Mouse (Mus musculus) liver, embryonic 12.5 days (tissue): ENCODE data around the gene Emcn. TPM values are rescaled to one million over a fixed set of nuclear protein-coding genes. Genes with fewer than 3 reads are reported as not detected.

Experiments
- ATAC-seq: fragments of 200-750 bp; cut with Nextera tagmentation; 2 replicates; pipeline ENCODE4 v1.8.0; 2017; ENCODE audit warnings: moderate number of reproducible peaks, mild to moderate bottlenecking, moderate library complexity
- H3K27ac ChIP-seq: fragments of 300-500 bp; sonication (generic); 2 replicates; pipeline ENCODE4 v1.5.1; 2016; ENCODE audit warnings: mild to moderate bottlenecking
- H3K27me3 ChIP-seq: fragments of 300-500 bp; sonication (generic); replicated peaks from 2 replicates; pipeline ENCODE4 v1.6.1; 2016; ENCODE audit warnings: mild to moderate bottlenecking, moderate library complexity
- H3K36me3 ChIP-seq: fragments of 300-500 bp; sonication (generic); 2 replicates; pipeline ENCODE4 v1.6.1; 2016; ENCODE audit warnings: mild to moderate bottlenecking, moderate library complexity
- H3K4me1 ChIP-seq: fragments of 300-500 bp; sonication (generic); 2 replicates; pipeline ENCODE4 v1.6.1; 2016
- H3K4me2 ChIP-seq: fragments of 300-500 bp; sonication (generic); 2 replicates; pipeline ENCODE4 v1.6.1; 2016; ENCODE audit warnings: mild to moderate bottlenecking, moderate library complexity
- H3K4me3 ChIP-seq: fragments of 300-500 bp; sonication (generic); 2 replicates; pipeline ENCODE4 v1.5.1; 2016; ENCODE audit warnings: mild to moderate bottlenecking, moderate library complexity
- H3K9ac ChIP-seq: fragments of 300-500 bp; sonication (generic); 2 replicates; pipeline ENCODE4 v1.6.1; 2016; ENCODE audit warnings: mild to moderate bottlenecking, moderate library complexity
- H3K9me3 ChIP-seq: fragments of 300-500 bp; sonication (generic); replicated peaks from 2 replicates; pipeline ENCODE4 v1.6.1; 2016; ENCODE audit warnings: mild to moderate bottlenecking, moderate library complexity
- WGBS: fragments of 180-500 bp; shearing (Covaris S2); methylation state at CpG from one replicate; pipeline ENCODE4 v1.1.7; 2016; ENCODE audit not compliant: insufficient replicate concordance; 5-methylcytosine and 5-hydroxymethylcytosine counted together
- polyA plus RNA-seq: library from polyadenylated mRNA; unstranded; fragments of >200 nt; fragmentation: Nextera tagmentation; extraction: Ambion mirVana; gene quantifications from 2 replicates; pipeline ENCODE4 v1.2.1, GENCODE M21; 2016

Gene Emcn
- polyA plus RNA-seq, 1 experiment from 2014 or later, result 3.4 TPM

DNA sequence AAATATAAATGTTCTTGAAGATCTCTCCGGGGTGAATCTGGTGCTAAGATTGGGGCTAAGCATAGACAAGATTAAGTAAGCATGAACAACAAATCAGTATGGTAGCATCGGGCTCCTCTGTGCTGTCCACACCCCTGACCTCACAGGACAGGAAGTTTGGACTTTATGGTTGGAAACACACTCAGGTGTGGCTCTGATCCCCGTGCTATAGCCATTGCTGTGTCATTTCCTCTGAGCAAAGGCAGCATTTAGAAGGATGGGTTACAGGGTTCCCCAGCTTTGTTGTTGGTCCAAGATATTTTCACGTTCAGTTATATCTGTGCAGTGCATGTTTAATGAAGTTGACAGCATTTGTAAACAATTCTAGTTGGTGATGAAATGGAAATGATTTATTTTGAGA lies 9.9 kb upstream of the Emcn start:
- H3K4me2 ChIP-seq, result no peak overlapping the region
- no peaks in the 10 kb centered on the region for H3K36me3 ChIP-seq
- no peak overlapping the region for H3K4me3 ChIP-seq
- 54% methylated on average over 4 of the region's 4 CpGs for WGBS
- H3K27me3 ChIP-seq, result no peaks in the 10 kb centered on the region
- H3K4me1 ChIP-seq, result no peaks in the 10 kb centered on the region
- no peak for ATAC-seq
- H3K9me3 ChIP-seq, result no peaks in the 10 kb centered on the region
- H3K9ac ChIP-seq, result no peak overlapping the region
- H3K27ac ChIP-seq, result no peak overlapping the region

DNA sequence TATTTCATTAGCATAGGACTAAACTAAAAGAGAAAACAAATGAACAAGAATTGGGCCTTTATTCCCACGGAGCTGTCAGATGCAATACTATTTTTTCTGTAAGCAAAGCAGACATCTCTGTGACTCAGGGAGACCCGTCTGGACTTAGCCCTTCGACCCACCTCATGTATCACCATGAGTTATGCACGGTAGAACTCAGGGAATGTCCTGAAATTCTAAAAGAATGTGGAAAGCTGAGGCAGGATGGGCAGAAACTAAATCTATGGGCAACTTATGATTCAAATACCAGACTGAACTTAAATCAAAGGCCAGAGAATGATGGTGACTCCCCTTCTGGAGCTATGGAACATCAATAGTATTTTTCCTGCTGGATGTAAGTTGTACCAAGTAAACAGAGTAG lies 8.3 kb upstream of the Emcn start:
- Histone ChIP-seq H3K36me3 (no peaks in the 10 kb centered on the region), H3K4me3 (no peak overlapping the region), H3K9me3 (no peaks in the 10 kb centered on the region), H3K4me1 (no peaks in the 10 kb centered on the region), H3K9ac (no peak overlapping the region), H3K27me3 (no peaks in the 10 kb centered on the region), H3K27ac (no peak overlapping the region), H3K4me2 (no peak overlapping the region)
- WGBS, result 54% methylated on average over 4 of the region's 4 CpGs
- ATAC-seq, result no peak

DNA sequence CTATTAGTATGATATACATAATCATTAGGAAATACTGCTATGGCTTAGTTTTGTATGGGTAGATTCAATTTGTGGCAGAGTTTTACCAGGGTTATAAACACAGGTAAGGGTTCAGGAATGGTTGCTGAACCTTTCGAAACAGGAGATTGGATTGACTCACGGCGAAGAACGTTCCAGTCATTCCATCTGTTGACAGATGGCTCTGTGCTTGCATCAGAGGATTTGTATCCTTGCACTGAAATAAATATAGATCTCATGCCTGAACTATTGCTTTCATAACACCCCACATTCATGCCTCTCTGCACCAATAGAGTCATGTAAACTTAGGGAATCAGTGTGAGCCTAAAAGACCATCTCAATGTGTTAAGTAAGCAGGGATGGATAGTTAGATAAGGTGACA lies 4.9 kb upstream of the Emcn start:
- Histone ChIP-seq H3K4me2 (no peak overlapping the region), H3K4me3 (no peak overlapping the region), H3K4me1 (no peaks in the 10 kb centered on the region), H3K27ac (no peak overlapping the region), H3K9ac (no peak overlapping the region), H3K36me3 (no peaks in the 10 kb centered on the region), H3K27me3 (no peaks in the 10 kb centered on the region), H3K9me3 (no peaks in the 10 kb centered on the region)
- WGBS, result 83% methylated on average over 4 of the region's 4 CpGs
- no peak for ATAC-seq

DNA sequence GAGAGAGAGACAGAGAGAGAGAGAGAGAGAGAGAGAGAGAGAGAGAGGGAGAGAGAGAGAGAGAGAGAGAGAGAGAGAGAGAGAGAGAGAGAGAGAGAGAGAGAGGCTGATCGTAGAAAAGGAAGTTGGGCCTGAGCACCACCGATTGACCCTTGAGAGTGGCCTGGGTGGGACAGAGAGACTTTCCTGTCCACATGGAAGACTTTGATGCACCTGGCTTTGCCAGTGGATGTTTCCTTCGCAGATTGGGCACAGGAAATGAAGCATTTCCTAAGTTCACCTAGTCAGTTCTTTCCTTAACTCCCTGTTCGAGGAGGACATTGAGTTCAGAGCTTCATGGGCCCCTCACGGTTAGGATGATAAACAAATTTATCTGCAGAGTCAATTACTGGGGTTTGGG lies 2.6 kb downstream of the Emcn start:
- no peak overlapping the region for H3K4me3 ChIP-seq
- H3K27me3 ChIP-seq, result no peaks in the 10 kb centered on the region
- H3K4me1 ChIP-seq, result no peaks in the 10 kb centered on the region
- no peak overlapping the region for H3K9ac ChIP-seq
- no peak overlapping the region for H3K27ac ChIP-seq
- H3K36me3 ChIP-seq, result no peaks in the 10 kb centered on the region
- 37% methylated on average over 5 of the region's 5 CpGs for WGBS
- H3K4me2 ChIP-seq, result no peak overlapping the region
- ATAC-seq, result no peak
- no peaks in the 10 kb centered on the region for H3K9me3 ChIP-seq

DNA sequence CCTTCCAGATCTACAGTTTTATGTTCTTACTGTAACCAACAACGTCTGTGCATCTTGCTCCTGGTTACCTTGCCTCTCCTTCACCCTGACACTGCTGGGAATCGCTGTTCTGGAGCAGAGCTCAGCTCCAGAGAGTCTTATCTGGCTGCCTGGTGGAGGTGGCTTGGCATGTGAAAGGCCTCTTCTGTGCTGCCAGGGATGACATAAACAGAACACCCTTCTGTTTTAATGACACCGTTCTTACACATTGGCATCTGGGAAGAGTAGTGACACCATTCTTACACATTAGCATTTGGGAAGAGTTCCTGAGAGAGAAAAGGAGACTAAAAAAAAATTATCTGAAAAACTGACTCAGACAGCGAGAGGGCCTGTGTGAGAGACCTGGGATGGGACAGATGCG lies 11.0 kb downstream of the Emcn start:
- no peaks in the 10 kb centered on the region for H3K4me1 ChIP-seq
- H3K4me2 ChIP-seq, result no peak overlapping the region
- no peak overlapping the region for H3K4me3 ChIP-seq
- no peaks in the 10 kb centered on the region for H3K9me3 ChIP-seq
- 58% methylated on average over 5 of the region's 5 CpGs for whole genome bisulfite sequencing
- H3K27me3 ChIP-seq, result no peaks in the 10 kb centered on the region
- no peak overlapping the region for H3K9ac ChIP-seq
- no peak overlapping the region for H3K27ac ChIP-seq
- H3K36me3 ChIP-seq, result no peaks in the 10 kb centered on the region
- ATAC-seq, result no peak

DNA sequence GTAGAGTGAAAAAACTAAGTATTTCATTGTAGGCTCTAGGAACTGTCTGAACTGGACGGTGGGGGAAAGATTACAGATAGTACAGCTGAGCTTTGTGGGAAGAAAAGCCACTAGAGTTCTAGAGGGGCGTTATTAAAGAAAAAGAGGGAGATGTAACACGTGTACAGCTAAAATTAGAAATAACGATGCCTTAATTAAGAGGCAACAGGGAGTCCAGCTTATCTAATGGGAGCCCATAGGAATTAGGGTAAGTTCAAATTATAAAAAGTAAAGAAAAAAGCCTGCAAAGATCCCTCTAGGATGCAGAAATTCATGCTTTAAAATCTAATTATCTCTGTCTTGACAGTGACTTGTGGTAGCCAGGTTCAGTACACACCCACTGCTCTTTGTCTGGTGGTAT lies 15.8 kb downstream of the Emcn start:
- WGBS, result 57% methylated on average over 4 of the region's 4 CpGs
- Histone ChIP-seq H3K27me3 (no peaks in the 10 kb centered on the region), H3K27ac (no peak overlapping the region), H3K9me3 (no peaks in the 10 kb centered on the region), H3K36me3 (no peaks in the 10 kb centered on the region), H3K4me1 (no peaks in the 10 kb centered on the region), H3K4me3 (no peak overlapping the region), H3K4me2 (no peak overlapping the region), H3K9ac (no peak overlapping the region)
- no peak for ATAC-seq

DNA sequence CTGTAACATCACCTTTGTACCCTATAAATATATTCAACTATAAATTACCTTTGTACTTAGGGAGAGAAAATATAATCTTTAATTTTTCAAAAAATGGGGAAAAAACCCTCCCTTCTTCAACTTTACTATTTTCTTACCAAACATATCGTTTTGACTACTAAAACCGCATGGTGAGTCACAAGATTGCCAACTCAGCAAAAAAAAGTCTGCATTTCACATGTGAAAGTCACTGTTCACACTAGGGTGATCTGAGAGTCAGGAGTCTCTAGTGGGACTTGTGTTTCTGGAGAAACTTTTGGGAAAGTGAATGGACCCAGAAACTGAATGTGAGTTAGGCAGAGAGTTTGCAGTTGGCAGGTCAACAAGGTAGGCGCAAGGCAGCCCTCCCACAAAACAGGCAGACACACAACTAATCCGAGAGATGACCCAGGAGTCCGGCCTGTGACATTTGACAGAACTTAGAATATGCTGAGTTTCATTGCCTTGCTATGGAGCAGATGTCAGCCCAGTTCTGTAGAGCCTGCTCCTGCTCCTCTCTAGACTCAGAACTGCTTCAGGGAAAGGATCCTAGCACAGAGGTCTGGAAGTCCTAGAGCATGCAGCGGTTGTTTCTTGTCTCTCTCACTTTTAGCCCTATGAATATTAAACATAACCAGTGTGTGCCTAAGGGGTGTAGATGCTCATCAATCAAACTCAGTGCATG lies 26.4 kb downstream of the Emcn start:
- no peak for ATAC-seq
- H3K4me2 ChIP-seq, result no peak overlapping the region
- H3K4me3 ChIP-seq, result no peak overlapping the region
- H3K9me3 ChIP-seq, result no peaks in the 10 kb centered on the region
- no peak overlapping the region for H3K27ac ChIP-seq
- WGBS, result 73% methylated on average over 6 of the region's 6 CpGs
- H3K4me1 ChIP-seq, result no peaks in the 10 kb centered on the region
- H3K9ac ChIP-seq, result no peak overlapping the region
- no peaks in the 10 kb centered on the region for H3K36me3 ChIP-seq
- no peaks in the 10 kb centered on the region for H3K27me3 ChIP-seq

DNA sequence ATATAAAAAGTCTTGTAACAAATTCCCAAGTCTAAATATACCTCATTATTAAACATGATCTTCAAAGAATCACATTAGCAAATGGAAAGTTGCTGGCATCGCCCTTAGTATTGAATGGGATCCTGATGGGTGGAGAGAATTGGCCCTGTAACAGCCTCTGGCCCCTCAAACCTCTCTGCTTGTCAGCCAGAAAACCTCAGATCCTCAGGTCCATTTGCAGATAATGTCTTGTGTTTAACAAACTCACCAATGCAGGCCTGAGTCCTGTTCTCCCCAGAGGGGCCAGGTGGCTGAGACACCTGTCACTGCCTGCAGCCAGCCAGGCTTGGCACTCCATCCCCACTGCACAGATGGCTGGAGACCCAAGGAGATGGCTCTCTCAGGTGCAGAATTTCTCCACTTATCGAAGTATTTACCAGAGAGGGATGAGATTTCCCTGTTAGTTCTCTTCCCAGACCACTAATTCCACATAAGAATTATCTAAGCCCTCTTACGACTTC lies 27.0 kb downstream of the Emcn start:
- ATAC-seq, result no peak
- H3K9ac ChIP-seq, result no peak overlapping the region
- no peak overlapping the region for H3K27ac ChIP-seq
- no peak overlapping the region for H3K4me2 ChIP-seq
- no peaks in the 10 kb centered on the region for H3K4me1 ChIP-seq
- H3K4me3 ChIP-seq, result no peak overlapping the region
- 55% methylated on average over 3 of the region's 3 CpGs for WGBS
- no peaks in the 10 kb centered on the region for H3K36me3 ChIP-seq
- H3K27me3 ChIP-seq, result no peaks in the 10 kb centered on the region
- H3K9me3 ChIP-seq, result no peaks in the 10 kb centered on the region

DNA sequence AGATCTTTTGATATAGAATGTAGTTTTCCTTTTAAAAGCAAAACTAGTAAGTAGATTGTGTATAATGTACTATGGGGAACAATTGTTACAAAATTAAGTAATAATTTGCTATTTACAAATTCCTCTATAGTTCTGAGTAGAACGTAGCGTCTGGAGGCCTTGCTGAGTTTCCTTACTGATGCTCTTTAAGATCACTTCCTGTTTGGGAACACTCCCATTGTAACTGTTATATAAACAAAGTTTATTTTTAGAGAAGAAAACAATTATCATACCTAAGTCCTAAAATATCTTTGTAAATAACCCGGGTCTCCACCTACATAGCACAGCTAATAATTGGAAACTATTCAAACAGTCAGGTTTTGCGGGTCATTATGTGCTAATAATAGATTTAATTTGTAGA lies 32.0 kb downstream of the Emcn start:
- Histone ChIP-seq H3K27ac (no peak overlapping the region), H3K4me2 (no peak overlapping the region), H3K4me1 (no peaks in the 10 kb centered on the region), H3K9me3 (no peaks in the 10 kb centered on the region), H3K4me3 (no peak overlapping the region), H3K9ac (no peak overlapping the region), H3K36me3 (no peaks in the 10 kb centered on the region), H3K27me3 (no peaks in the 10 kb centered on the region)
- WGBS, result 79% methylated on average over 4 of the region's 4 CpGs
- ATAC-seq, result no peak

DNA sequence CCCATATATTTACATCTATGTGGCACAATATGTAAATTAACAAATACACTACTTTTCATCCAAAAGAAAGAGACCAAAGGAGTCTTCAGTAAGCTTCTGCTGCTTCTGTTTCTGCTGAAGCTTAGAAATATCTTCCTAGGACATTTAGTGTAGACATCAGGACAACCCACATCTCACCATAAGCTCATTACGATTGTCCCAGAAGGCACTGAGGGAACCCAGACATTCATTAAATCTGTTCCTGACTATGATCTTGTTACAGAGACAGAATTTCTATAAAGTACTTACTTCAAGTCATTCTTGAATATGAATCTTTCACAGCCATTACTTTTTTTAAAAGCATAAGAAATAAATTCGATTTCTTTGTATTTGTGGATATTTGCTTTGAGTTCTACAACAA lies 41.4 kb downstream of the Emcn start:
- no peaks in the 10 kb centered on the region for H3K9me3 ChIP-seq
- no peaks in the 10 kb centered on the region for H3K27me3 ChIP-seq
- H3K4me1 ChIP-seq, result no peaks in the 10 kb centered on the region
- H3K36me3 ChIP-seq, result no peaks in the 10 kb centered on the region
- no peak overlapping the region for H3K9ac ChIP-seq
- no peak for ATAC-seq
- no peak overlapping the region for H3K4me2 ChIP-seq
- H3K27ac ChIP-seq, result no peak overlapping the region
- 55% methylated on average over 2 of the region's 2 CpGs for WGBS
- no peak overlapping the region for H3K4me3 ChIP-seq

DNA sequence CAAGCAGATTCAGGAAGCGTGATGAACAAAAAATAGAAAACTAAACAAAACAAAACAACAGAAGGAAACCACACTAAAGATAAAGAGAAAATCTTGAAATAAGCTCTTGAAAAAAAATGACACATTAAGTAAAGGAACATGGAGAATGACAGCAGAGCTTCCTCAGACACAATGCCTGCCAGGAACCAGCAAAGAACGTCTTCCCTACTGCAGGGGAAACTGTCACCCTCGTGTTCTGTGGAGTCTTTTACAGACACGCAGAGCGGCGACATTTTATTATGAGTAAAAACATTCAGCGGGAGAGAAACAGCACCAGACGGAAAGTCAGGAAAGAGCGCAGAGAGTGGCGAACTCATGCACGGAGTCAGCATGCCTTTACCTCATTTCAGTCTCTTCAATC lies 54.7 kb downstream of the Emcn start:
- no peak overlapping the region for H3K4me3 ChIP-seq

DNA sequence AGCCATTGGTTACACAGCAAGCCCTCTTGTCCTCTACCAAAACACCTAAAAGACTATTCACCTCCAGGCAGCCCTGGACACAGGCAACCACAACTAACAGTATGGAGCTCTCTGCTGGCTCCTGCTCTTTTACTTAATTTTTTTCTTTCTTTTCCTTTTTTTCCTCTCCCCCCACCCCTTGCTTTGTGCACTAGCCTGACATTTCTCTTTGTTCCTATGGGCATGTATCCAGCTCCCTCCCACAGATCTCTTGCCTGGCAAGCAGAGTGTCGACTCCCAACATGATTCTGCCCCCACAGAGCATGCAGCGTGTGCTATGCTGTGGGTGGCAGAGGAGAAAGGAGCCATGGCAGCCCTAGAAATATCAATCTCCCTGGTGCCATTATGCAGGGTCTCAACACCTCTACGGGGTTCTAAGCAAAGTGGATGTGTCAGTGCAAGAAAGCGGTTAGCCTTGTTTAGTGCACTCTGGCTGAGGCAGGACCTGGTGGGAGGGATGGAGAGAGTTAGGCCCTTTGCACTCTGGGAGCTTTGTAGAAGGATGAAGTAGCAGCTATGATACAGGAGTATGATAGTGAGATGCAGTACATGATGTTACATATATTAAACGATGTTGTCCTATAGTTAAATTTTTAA lies 74.7 kb downstream of the Emcn start:
- Histone ChIP-seq H3K27me3 (no peaks in the 10 kb centered on the region), H3K4me2 (no peak overlapping the region), H3K4me3 (no peak overlapping the region), H3K9me3 (no peaks in the 10 kb centered on the region), H3K27ac (no peak overlapping the region), H3K4me1 (no peaks in the 10 kb centered on the region), H3K9ac (no peak overlapping the region), H3K36me3 (no peaks in the 10 kb centered on the region)
- ATAC-seq, result no peak
- WGBS, result 67% methylated on average over 5 of the region's 5 CpGs

More for the DNA sequence above, 54.7 kb downstream of the Emcn start:
- no peak overlapping the region for H3K4me2 ChIP-seq
- no peak for ATAC-seq
- no peaks in the 10 kb centered on the region for H3K9me3 ChIP-seq
- no peak overlapping the region for H3K27ac ChIP-seq
- WGBS, result 64% methylated on average over 11 of the region's 11 CpGs
- no peaks in the 10 kb centered on the region for H3K36me3 ChIP-seq
- H3K4me1 ChIP-seq, result no peaks in the 10 kb centered on the region
- no peaks in the 10 kb centered on the region for H3K27me3 ChIP-seq
- no peak overlapping the region for H3K9ac ChIP-seq

DNA sequence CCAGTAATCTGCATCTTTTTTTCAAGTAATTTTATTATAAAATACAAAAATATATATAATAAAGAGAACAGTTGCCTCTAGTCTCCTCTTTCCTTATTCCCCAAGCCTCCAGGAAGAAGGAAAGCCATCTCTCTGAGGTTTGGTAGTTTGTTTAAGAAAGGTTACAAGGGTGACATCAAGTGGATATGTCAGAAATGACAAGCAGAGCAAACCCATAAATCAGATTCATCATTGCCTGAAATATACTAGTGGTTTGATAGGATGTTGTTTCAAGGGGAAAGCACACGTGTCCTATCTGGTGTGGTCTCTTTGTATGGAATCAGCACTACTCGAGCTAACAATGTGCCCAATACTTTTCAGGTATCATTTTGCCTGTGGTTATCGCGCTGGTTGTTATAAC lies 77.8 kb downstream of the Emcn start:
- Histone ChIP-seq H3K9ac (no peak overlapping the region), H3K9me3 (no peaks in the 10 kb centered on the region), H3K4me3 (no peak overlapping the region), H3K4me1 (no peaks in the 10 kb centered on the region), H3K4me2 (no peak overlapping the region), H3K27me3 (no peaks in the 10 kb centered on the region), H3K27ac (no peak overlapping the region), H3K36me3 (no peaks in the 10 kb centered on the region)
- WGBS, result 54% methylated on average over 4 of the region's 4 CpGs
- ATAC-seq, result no peak
